Mouse (Mus musculus): ENCODE results near the gene Gm14459. TPM values are rescaled to one million over a fixed set of nuclear protein-coding genes. Genes with fewer than 3 reads are reported as not detected.
"Not testable (repeated sequence)": the region's sequence is repeated elsewhere in the genome, so short reads cannot be mapped to it uniquely, and the experiment has no call there.

The Gm14459 gene
- total RNA-seq (2014; rRNA removed) (not detected in 2 replicates), polyA plus RNA-seq (2015; fragmentation: Nextera tagmentation; extraction: Ambion mirVana) (not detected in 2 replicates)

DNA sequence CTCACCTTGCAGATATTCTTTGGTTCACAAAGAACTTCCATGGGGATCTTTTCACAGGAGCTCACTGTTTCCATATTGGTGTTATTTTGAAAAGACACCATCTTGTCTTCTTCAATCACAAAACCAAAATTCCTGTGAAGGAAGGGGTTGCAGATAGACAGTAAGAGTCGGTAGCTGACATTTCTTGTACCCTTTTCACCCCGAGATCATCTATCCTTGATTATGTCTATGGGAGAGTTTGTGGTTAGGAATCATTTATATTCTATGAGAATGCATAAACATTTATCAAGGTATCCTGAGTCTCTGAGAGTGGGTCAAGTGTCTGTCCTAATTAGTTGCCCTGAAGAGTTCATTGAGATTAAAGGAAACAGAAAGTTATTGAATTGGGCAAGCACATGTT lies at the start of gene Gm14459:
Gm14459 (minus strand) TSS at position 101 of the 400 bp plus-strand sequence.
- no peak for TF ChIP-seq CTCF (IDR thresholded peaks at IDR 0.05)
- H3K9ac ChIP-seq (replicated peaks; ENCODE audit: low read length, poor library complexity, severe bottlenecking), result no peak within 1 kb of the TSS
- H3K9me3 ChIP-seq (ENCODE audit: low read length), result no peaks in the 10 kb centered on the region
- no peaks in the 10 kb centered on the region for H3K27me3 ChIP-seq (ENCODE audit: insufficient read depth, low read length)
- H3K27ac ChIP-seq (ENCODE audit: low read depth, low read length), result no peak within 1 kb of the TSS
- DNase-seq (ENCODE audit: low spot score), result no peak
- ATAC-seq (ENCODE audit: low FRiP score), result no peak
- H3K4me3 ChIP-seq (ENCODE audit: low read depth, low read length), result no peak within 1 kb of the TSS
- no peak within 1 kb of the TSS for H3K4me2 ChIP-seq (ENCODE audit: low read depth, low read length, poor library complexity, severe bottlenecking)
- WGBS, result 69% methylated on average over 2 of the region's 2 CpGs
- H3K36me3 ChIP-seq (ENCODE audit: insufficient read depth, low read length), result no peaks in the 10 kb centered on the region
- no peaks in the 10 kb centered on the region for H3K4me1 ChIP-seq (ENCODE audit: insufficient read depth, low read length)

DNA sequence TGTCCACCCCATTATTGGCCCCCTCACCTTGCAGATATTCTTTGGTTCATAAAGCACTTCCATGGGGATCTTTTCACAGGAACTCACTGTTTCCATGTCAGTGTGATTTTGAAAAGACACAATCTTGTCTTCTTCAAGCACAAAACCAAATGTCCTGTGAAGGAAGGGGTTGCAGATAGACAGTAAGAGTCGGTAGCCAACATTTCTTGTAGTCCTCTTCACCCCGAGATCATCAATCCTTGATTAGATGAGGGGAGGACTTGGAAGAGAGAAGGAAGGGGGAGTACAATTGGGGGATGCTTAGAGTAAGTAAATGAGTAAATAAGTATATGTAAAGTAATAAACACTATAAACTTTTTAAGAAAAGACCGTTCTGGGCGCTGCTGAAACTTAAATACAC lies 23.4 kb upstream of the Gm14459 start, which contains the start of gene Ssxb6:
Ssxb6 (minus strand) TSS at position 101 of the 400 bp plus-strand sequence.
- ATAC-seq (ENCODE audit: low FRiP score); H3K4me3 ChIP-seq (ENCODE audit: low read depth, low read length); H3K4me2 ChIP-seq (ENCODE audit: low read depth, low read length, poor library complexity, severe bottlenecking); H3K27ac ChIP-seq (ENCODE audit: low read depth, low read length); H3K36me3 ChIP-seq (ENCODE audit: insufficient read depth, low read length); H3K27me3 ChIP-seq (ENCODE audit: insufficient read depth, low read length); DNase-seq (ENCODE audit: low spot score); H3K4me1 ChIP-seq (ENCODE audit: insufficient read depth, low read length); H3K9me3 ChIP-seq (ENCODE audit: low read length); H3K9ac ChIP-seq (replicated peaks; ENCODE audit: low read length, poor library complexity, severe bottlenecking): not testable (repeated sequence)
- WGBS, result 70% methylated on average over 4 of the region's 4 CpGs

Other genes with a start within 250 kb of the Gm14459 start
- gene Ssxb10, start 197.5 kb downstream of the Gm14459 start, total RNA-seq (2014; rRNA removed), result not detected in 2 replicates
- not detected in 2 replicates for gene Ssxb10, start 197.5 kb downstream of the Gm14459 start, polyA plus RNA-seq (2015; fragmentation: Nextera tagmentation; extraction: Ambion mirVana)
- gene Ssxb9, start 158.0 kb downstream of the Gm14459 start, total RNA-seq (2014; rRNA removed), result not detected in 2 replicates
- not detected in 2 replicates for gene Ssxb9, start 158.0 kb downstream of the Gm14459 start, polyA plus RNA-seq (2015; fragmentation: Nextera tagmentation; extraction: Ambion mirVana)
- not detected in 2 replicates for gene Ssxb1, start 111.6 kb downstream of the Gm14459 start, total RNA-seq (2014; rRNA removed)
- gene Ssxb1, start 111.6 kb downstream of the Gm14459 start, polyA plus RNA-seq (2015; fragmentation: Nextera tagmentation; extraction: Ambion mirVana), result not detected in 2 replicates
- not detected in 2 replicates for gene Ssxb2, start 63.2 kb downstream of the Gm14459 start, total RNA-seq (2014; rRNA removed)
- not detected in 2 replicates for gene Ssxb2, start 63.2 kb downstream of the Gm14459 start, polyA plus RNA-seq (2015; fragmentation: Nextera tagmentation; extraction: Ambion mirVana)
- gene Ssxb6, start 23.3 kb upstream of the Gm14459 start, total RNA-seq (2014; rRNA removed), result not detected in 2 replicates
- not detected in 2 replicates for gene Ssxb6, start 23.3 kb upstream of the Gm14459 start, polyA plus RNA-seq (2015; fragmentation: Nextera tagmentation; extraction: Ambion mirVana)
- gene Ssxb3, start 66.9 kb upstream of the Gm14459 start, total RNA-seq (2014; rRNA removed), result not detected in 2 replicates
- not detected in 2 replicates for gene Ssxb3, start 66.9 kb upstream of the Gm14459 start, polyA plus RNA-seq (2015; fragmentation: Nextera tagmentation; extraction: Ambion mirVana)
- gene Ssxb8, start 165.9 kb upstream of the Gm14459 start, total RNA-seq (2014; rRNA removed), result not detected in 2 replicates
- gene Ssxb8, start 165.9 kb upstream of the Gm14459 start, polyA plus RNA-seq (2015; fragmentation: Nextera tagmentation; extraction: Ambion mirVana), result not detected in 2 replicates
- not detected in 2 replicates for gene Ssx9, start 223.5 kb upstream of the Gm14459 start, total RNA-seq (2014; rRNA removed)
- gene Ssx9, start 223.5 kb upstream of the Gm14459 start, polyA plus RNA-seq (2015; fragmentation: Nextera tagmentation; extraction: Ambion mirVana), result not detected in 2 replicates

Measured in midbrain, postnatal 0 days (tissue).